In genomic region chr16:57890135-57890534, GRCm38 (mm10) we compare ENCODE assay signal across 18 mouse cellular contexts.
"Had no signal": no experiment of that assay in that cellular context is flagged by ENCODE, and none has a peak within 500 bp of the region (broad histone marks: within the 10 kb centered on the region; RNA-seq: fewer than 3 reads in every experiment).

No protein-coding gene starts in this region.

- H3K4me1 ChIP-seq: limb, embryonic 12.5 days; limb, embryonic 15.5 days; midbrain, embryonic 13.5 days; neural tube, embryonic 12.5 days had no signal

- H3K27me3 ChIP-seq: limb, embryonic 12.5 days; limb, embryonic 15.5 days; midbrain, embryonic 13.5 days; neural tube, embryonic 12.5 days had no signal

- H3K27ac ChIP-seq: limb, embryonic 12.5 days; limb, embryonic 15.5 days; liver, embryonic 14.5 days; macrophage; midbrain, embryonic 13.5 days; neural tube, embryonic 12.5 days had no signal

- ATAC-seq: liver, postnatal 0 days; lung, postnatal 0 days; midbrain, embryonic 13.5 days; midbrain, embryonic 16.5 days had no signal

- H3K4me3 ChIP-seq: limb, embryonic 12.5 days; limb, embryonic 15.5 days; midbrain, embryonic 13.5 days; neural tube, embryonic 12.5 days had no signal

- H3K4me2 ChIP-seq: limb, embryonic 12.5 days; limb, embryonic 15.5 days; liver, embryonic 11.5 days; lung, embryonic 14.5 days; midbrain, embryonic 13.5 days; neural tube, embryonic 12.5 days had no signal

- H3K9ac ChIP-seq: limb, embryonic 12.5 days; limb, embryonic 15.5 days; liver, embryonic 14.5 days; liver, postnatal 0 days; lung, embryonic 14.5 days; midbrain, embryonic 13.5 days; neural tube, embryonic 12.5 days had no signal

- H3K9me3 ChIP-seq: limb, embryonic 12.5 days; limb, embryonic 15.5 days; midbrain, embryonic 13.5 days; neural tube, embryonic 12.5 days had no signal

- H3K36me3 ChIP-seq: limb, embryonic 12.5 days; limb, embryonic 15.5 days; midbrain, embryonic 13.5 days; neural tube, embryonic 12.5 days had no signal

- DNase-seq: kidney, adult 9 months; kidney, postnatal 14 days; kidney, postnatal 4 days; left cerebral cortex, postnatal 4 days; liver, postnatal 0 days; lung, embryonic 14.5 days; retina, postnatal 1 day; thymus, adult 18-20 months; thymus, postnatal 36 days had no signal
